Mouse (Mus musculus) limb, embryonic 14.5 days (tissue): ENCODE measurements at regions not wholly inside any gene's neighbourhood (a gene's known extent, or its start where the extent isn't known, plus 50 kb on each side); places are given as distances from the start of the nearest gene placed in this dataset.

Source experiments
- ATAC-seq: fragments of 200-750 bp; cut with Nextera tagmentation; 2 replicates; pipeline ENCODE4 v1.8.0; 2017; ENCODE audit warnings: low read depth, moderate number of reproducible peaks, moderate TSS enrichment; ENCODE audit not compliant: low FRiP score
- DNase-seq: peaks from one replicate; pipeline ENCODE4 v3.0.0-alpha.2; 2015; ENCODE audit warnings: low spot score
- H3K27ac ChIP-seq: fragments of 300-500 bp; sonication (generic); replicated peaks from 2 replicates; pipeline ENCODE4 v1.5.1; 2014; ENCODE audit warnings: low read depth, mild to moderate bottlenecking, low read length, moderate library complexity, mixed read lengths
- H3K27me3 ChIP-seq: fragments of 300-500 bp; sonication (generic); 2 replicates; pipeline ENCODE4 v1.6.1; 2014; ENCODE audit warnings: low read length, mixed read lengths; ENCODE audit not compliant: control insufficient read depth, insufficient read depth
- H3K36me3 ChIP-seq: fragments of 300-500 bp; sonication (generic); 2 replicates; pipeline ENCODE4 v1.6.1; 2014; ENCODE audit warnings: mild to moderate bottlenecking, low read length, moderate library complexity, mixed read lengths; ENCODE audit not compliant: control insufficient read depth, insufficient read depth
- H3K4me1 ChIP-seq: fragments of 300-500 bp; sonication (generic); 2 replicates; pipeline ENCODE4 v1.6.1; 2014; ENCODE audit warnings: antibody characterized with exemption, low read length, mixed read lengths; ENCODE audit not compliant: control insufficient read depth, insufficient read depth
- H3K4me2 ChIP-seq: fragments of 300-500 bp; sonication (generic); replicated peaks from 2 replicates; pipeline ENCODE4 v1.6.1; 2014; ENCODE audit warnings: low read depth, mild to moderate bottlenecking, low read length, moderate library complexity; ENCODE audit not compliant: severe bottlenecking
- H3K4me3 ChIP-seq: fragments of 300-500 bp; sonication (generic); replicated peaks from 2 replicates; pipeline ENCODE4 v1.5.1; 2014; ENCODE audit warnings: low read length
- H3K9ac ChIP-seq: fragments of 300-500 bp; sonication (generic); 2 replicates; pipeline ENCODE4 v1.6.1; 2014; ENCODE audit warnings: mild to moderate bottlenecking, low read depth, low read length, moderate library complexity; ENCODE audit not compliant: severe bottlenecking
- H3K9me3 ChIP-seq: fragments of 300-500 bp; sonication (generic); 2 replicates; pipeline ENCODE4 v1.6.1; 2016; ENCODE audit warnings: low read length; ENCODE audit not compliant: control insufficient read depth
- POLR2A ChIP-seq: fragments of 200-500 bp; IDR thresholded peaks from 2 replicates; pipeline ENCODE4 v1.8.0; 2012; ENCODE audit warnings: inconsistent platforms, mild to moderate bottlenecking, moderate library complexity, borderline replicate concordance; ENCODE audit not compliant: insufficient read depth, insufficient read length; ENCODE audit errors: extremely low read depth
- WGBS: fragments of 180-500 bp; shearing (Covaris S2); extraction: QIAGEN DNeasy Blood & Tissue Kit; methylation state at CpG from one replicate; pipeline ENCODE4 v1.1.7; 2014; 5-methylcytosine and 5-hydroxymethylcytosine counted together

DNA sequence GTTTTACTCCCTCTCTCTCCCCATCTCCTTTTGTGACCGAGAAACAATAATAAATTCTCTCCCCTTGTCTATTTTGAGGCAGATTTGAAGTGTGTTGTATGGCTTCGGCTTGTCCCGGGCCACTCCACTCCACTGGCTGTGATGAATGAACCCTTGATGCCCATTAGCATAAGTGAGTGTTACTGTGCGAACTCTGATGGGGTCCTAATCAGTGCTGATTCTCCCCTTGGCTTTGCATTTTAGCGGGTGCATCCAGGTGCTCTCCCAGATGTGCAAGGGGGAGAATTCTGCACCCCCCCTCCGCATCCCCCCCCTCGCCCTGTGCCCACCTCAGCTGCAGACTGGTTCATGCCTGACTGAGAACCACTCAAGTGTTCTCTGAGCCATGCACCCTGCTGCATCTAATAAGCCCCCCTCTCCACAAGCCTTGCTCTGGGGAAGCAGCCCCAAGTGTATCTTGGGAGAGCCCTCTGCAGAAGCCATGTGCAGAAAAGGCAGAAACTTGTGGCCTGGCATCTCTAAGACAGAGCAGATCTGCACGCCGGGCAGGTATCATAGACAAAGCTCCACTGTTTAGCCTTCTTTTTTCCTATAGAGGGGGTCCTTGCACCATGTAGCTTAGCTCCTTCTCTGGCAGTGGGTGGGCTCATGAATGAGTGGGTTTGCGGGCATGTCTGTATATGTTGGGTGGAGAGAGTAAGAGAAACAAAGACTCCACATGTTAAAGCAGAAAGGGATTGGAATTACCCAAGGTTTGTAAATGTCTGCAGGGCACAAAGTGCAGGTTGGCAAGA is 507.5 kb downstream of the Slc4a3 start:
- H3K9ac ChIP-seq = no peak overlapping the region
- H3K36me3 ChIP-seq = no peaks in the 10 kb centered on the region
- no peak overlapping the region for H3K4me2 ChIP-seq
- no peaks in the 10 kb centered on the region for H3K27me3 ChIP-seq
- H3K27ac ChIP-seq = no peak overlapping the region
- peaks cover 18% of the 10 kb centered on the region for H3K4me1 ChIP-seq
- DNase-seq (no peak), ATAC-seq (no peak)
- 72% methylated on average over 10 of the region's 10 CpGs for WGBS
- no peak overlapping the region for H3K4me3 ChIP-seq
- H3K9me3 ChIP-seq = no peaks in the 10 kb centered on the region
- TF ChIP-seq POLR2A = no peak

GRCm38 (mm10) chr1:76065783-76066182 is 519.7 kb downstream of the Slc4a3 start:
- Histone ChIP-seq H3K9ac (no peak overlapping the region), H3K4me2 (0 out of 2 replicates have a peak overlapping the region, but pooled peaks have one; percentile 3), H3K4me3 (no peak overlapping the region), H3K4me1 (peaks cover 13% of the 10 kb centered on the region), H3K36me3 (no peaks in the 10 kb centered on the region), H3K27ac (0 out of 2 replicates have a peak overlapping the region, but pooled peaks have one; percentile 9), H3K9me3 (no peaks in the 10 kb centered on the region), H3K27me3 (no peaks in the 10 kb centered on the region)
- no peak for TF ChIP-seq POLR2A
- DNase-seq (no peak), ATAC-seq (peak; percentile 71)
- WGBS = 10% methylated on average over 6 of the region's 6 CpGs

DNA sequence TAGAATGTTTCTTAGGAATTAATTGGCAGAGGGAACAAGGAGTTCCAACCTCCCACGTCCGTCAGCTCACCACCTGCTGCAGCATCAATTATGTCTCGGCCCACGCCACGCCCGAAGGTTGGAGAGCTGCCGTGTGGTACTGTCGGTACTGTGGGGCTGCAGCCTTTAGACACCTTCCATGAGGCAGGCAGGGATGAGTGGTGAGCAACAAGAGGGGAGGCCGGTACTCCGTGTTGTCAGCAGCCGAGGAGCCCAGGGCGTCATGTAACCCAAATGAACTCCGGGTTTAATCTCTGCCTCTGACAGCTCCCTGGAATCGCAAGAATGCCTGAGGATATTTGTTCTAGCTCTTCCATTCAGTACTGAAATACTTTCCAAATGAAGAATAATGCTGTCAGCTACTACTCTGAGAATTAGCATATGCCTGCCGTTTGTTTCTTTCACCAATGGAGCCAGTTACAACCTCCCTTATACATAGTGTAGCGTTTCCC is 524.8 kb downstream of the Slc4a3 start:
- no peaks in the 10 kb centered on the region for H3K9me3 ChIP-seq
- H3K4me2 ChIP-seq = no peak overlapping the region
- no peak overlapping the region for H3K4me3 ChIP-seq
- no peaks in the 10 kb centered on the region for H3K36me3 ChIP-seq
- WGBS = 78% methylated on average over 16 of the region's 16 CpGs
- H3K27ac ChIP-seq = no peak overlapping the region
- H3K9ac ChIP-seq = no peak overlapping the region
- ATAC-seq = no peak
- peaks cover 20% of the 10 kb centered on the region for H3K4me1 ChIP-seq
- TF ChIP-seq POLR2A = no peak
- DNase-seq = no peak
- H3K27me3 ChIP-seq = no peaks in the 10 kb centered on the region

DNA sequence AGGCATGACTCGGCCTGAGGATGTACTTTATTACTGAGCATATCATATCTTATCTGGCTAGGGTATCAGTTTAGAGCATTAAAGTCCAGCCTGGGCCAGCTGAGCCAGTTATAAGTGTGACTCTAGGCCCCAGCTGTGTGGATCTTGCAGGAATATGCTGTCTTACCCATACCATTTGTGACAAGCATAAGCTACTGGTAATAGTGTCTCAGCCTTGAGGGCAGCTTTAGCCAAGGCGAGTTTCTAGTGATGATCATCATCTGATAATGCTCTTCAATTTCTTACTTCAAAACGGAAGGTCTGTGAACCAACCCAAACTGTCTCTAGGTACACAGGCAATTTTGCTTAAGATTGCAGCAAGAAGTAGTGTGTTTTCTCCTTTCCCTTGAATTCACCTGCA is 529.1 kb downstream of the Slc4a3 start:
- no peaks in the 10 kb centered on the region for H3K9me3 ChIP-seq
- no peak overlapping the region for H3K27ac ChIP-seq
- ATAC-seq = no peak
- H3K27me3 ChIP-seq = no peaks in the 10 kb centered on the region
- H3K36me3 ChIP-seq = no peaks in the 10 kb centered on the region
- no peak overlapping the region for H3K4me2 ChIP-seq
- H3K4me3 ChIP-seq = no peak overlapping the region
- H3K9ac ChIP-seq = no peak overlapping the region
- TF ChIP-seq POLR2A = no peak
- no peak for DNase-seq
- 64% methylated on average over 3 of the region's 3 CpGs for WGBS
- H3K4me1 ChIP-seq = peaks cover 16% of the 10 kb centered on the region

DNA sequence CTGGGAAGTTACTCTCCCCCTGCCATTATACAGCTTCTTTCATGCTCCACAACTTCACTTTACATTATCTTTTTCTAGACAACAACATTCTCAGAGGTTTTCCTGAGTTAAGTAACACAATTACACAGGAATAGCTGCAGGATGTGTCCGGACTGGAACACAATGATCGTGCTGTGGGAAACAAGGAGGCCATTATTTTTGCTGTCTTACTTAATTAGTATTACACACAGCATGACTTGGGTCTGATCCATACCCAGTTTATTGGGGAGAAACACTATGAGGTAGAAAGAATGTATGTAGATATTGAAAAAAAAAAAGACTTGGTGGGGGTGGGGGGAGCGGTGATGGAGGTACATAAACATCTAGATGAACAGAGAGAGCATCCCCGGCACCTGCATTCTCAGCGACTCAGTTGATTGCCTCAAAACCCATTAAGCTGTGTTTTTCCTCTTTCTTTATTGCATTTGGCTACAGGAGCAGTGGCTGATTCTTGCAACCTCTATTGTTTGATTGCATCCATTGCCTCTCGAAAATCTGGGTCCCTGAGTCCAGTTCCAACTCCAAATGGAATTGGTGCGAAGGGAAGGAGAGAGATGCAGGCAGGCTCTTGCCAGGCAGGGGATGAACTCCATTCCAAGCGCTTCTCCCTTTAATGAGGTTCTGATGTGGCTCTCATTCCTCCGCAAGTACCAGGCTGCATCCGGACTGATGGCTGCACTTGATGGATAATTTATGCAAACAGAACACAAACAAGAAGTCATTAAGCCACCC is 529.8 kb downstream of the Slc4a3 start:
- no peak overlapping the region for H3K4me2 ChIP-seq

More for the DNA sequence above, 529.8 kb downstream of the Slc4a3 start:
- H3K9me3 ChIP-seq = no peaks in the 10 kb centered on the region
- H3K27me3 ChIP-seq = no peaks in the 10 kb centered on the region
- DNase-seq (no peak), ATAC-seq (no peak)
- TF ChIP-seq POLR2A = no peak
- 42% methylated on average over 10 of the region's 10 CpGs for WGBS
- H3K36me3 ChIP-seq = no peaks in the 10 kb centered on the region
- H3K4me3 ChIP-seq = no peak overlapping the region
- H3K4me1 ChIP-seq = peaks cover 20% of the 10 kb centered on the region
- no peak overlapping the region for H3K9ac ChIP-seq
- H3K27ac ChIP-seq = no peak overlapping the region
